Mouse (Mus musculus): ENCODE measurements around the gene Esrra. TPM values are rescaled to one million over a fixed set of nuclear protein-coding genes. Genes with fewer than 3 reads are reported as not detected.

The Esrra gene
- polyA plus RNA-seq, 1 experiment from 2014 or later: 9.9 TPM

DNA sequence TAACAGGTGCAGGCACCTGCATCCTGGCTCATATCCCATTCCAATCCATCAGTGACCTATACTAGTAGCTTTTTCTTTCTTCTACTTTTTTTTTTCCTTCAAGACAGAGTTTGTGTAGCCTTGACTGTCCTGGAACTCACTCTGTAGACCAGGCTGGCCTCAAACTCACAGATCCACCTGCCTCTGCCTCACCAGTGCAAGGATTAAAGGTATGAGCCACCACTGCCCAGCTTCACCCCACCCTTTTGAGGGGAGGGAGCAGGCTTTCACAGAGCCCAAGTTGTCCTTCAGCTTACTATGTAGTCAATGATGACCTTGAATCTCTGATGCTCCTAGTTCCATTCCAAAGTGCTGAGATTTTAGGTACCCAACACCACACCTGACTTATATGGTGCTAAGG lies 2.2 kb downstream of the Esrra start:
- no peak overlapping the region for H3K9ac ChIP-seq (ENCODE audit: low read length)
- H3K4me1 ChIP-seq (replicated peaks; ENCODE audit: control insufficient read depth, insufficient read depth, low read length): peaks cover 13% of the 10 kb centered on the region
- H3K27ac ChIP-seq (ENCODE audit: low read depth): peak overlapping the region; percentile 22; the same call in 1 of the 2 replicates
- H3K27me3 ChIP-seq (replicated peaks; ENCODE audit: control insufficient read depth, insufficient read depth, low read length): peaks cover 15% of the 10 kb centered on the region
- DNase-seq (ENCODE audit: low spot score) (no peak), ATAC-seq (replicated peaks; ENCODE audit: low FRiP score, low TSS enrichment, low read depth) (no peak)
- peaks cover 5% of the 10 kb centered on the region for H3K36me3 ChIP-seq (ENCODE audit: control insufficient read depth, insufficient read depth, low read length)
- no peaks in the 10 kb centered on the region for H3K9me3 ChIP-seq (ENCODE audit: control insufficient read depth, low read length)
- H3K4me2 ChIP-seq (ENCODE audit: low read length): peak overlapping the region; percentile 87; the same call in 1 of the 2 replicates
- no peak overlapping the region for H3K4me3 ChIP-seq (ENCODE audit: low read depth, low read length)

DNA sequence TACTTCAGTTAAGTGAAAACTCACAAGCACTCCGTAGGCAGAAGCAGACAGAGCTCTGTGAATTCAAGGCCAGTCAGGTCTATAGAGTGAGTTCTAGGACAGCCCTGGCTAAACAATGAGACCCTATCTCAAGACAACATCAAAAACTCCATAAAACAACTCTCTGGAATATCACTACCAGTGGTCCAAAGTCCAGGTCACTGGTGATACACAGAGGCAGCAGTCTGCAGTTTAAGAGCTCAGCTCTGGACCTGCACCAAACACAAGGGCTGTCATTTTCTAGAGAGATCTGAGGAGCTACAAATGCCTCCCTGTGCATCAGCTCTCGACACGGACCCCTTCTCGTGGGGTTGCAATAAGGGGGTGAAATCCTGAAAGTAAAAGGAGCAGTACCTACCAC lies 3.3 kb downstream of the Esrra start:
- 82% methylated on average over 4 of the region's 4 CpGs for WGBS
- peaks cover 5% of the 10 kb centered on the region for H3K27me3 ChIP-seq (replicated peaks; ENCODE audit: control insufficient read depth, insufficient read depth, low read length)
- peaks cover 13% of the 10 kb centered on the region for H3K4me1 ChIP-seq (replicated peaks; ENCODE audit: control insufficient read depth, insufficient read depth, low read length)
- ATAC-seq (replicated peaks; ENCODE audit: low FRiP score, low TSS enrichment, low read depth): no peak
- peaks cover 10% of the 10 kb centered on the region for H3K36me3 ChIP-seq (ENCODE audit: control insufficient read depth, insufficient read depth, low read length)
- H3K4me2 ChIP-seq (ENCODE audit: low read length): no peak overlapping the region
- no peak overlapping the region for H3K4me3 ChIP-seq (ENCODE audit: low read depth, low read length)
- H3K27ac ChIP-seq (ENCODE audit: low read depth): no peak overlapping the region
- H3K9me3 ChIP-seq (ENCODE audit: control insufficient read depth, low read length): no peaks in the 10 kb centered on the region
- no peak for DNase-seq (ENCODE audit: low spot score)
- H3K9ac ChIP-seq (ENCODE audit: low read length): no peak overlapping the region

DNA sequence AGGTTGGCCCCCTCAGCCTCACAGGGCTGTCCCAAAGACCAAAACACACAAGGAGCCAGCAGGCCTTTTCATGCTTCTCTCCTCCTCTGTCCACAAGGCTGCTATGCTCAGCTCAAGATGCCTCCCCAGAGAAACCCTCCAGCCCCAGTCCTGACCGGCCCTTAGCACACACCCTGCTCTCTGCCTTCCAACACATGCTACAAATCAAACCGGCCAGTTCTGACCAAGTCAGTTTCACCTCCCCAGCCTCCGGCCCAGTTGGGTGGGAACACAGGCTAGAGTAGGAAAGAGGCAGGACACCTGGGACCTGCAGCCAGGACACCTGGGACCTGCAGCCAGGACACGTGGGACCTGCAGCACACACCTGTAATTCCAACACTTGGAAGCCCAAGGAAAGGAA lies 5.1 kb downstream of the Esrra start:
- Histone ChIP-seq H3K36me3 (ENCODE audit: control insufficient read depth, insufficient read depth, low read length) (peaks cover 28% of the 10 kb centered on the region), H3K9me3 (ENCODE audit: control insufficient read depth, low read length) (no peaks in the 10 kb centered on the region), H3K27me3 (replicated peaks; ENCODE audit: control insufficient read depth, insufficient read depth, low read length) (no peaks in the 10 kb centered on the region), H3K9ac (ENCODE audit: low read length) (no peak overlapping the region), H3K4me1 (replicated peaks; ENCODE audit: control insufficient read depth, insufficient read depth, low read length) (peaks cover 13% of the 10 kb centered on the region), H3K4me2 (ENCODE audit: low read length) (no peak overlapping the region), H3K27ac (ENCODE audit: low read depth) (no peak overlapping the region), H3K4me3 (ENCODE audit: low read depth, low read length) (no peak overlapping the region)
- DNase-seq (ENCODE audit: low spot score) (no peak), ATAC-seq (replicated peaks; ENCODE audit: low FRiP score, low TSS enrichment, low read depth) (no peak)
- WGBS: 78% methylated on average over 4 of the region's 4 CpGs

DNA sequence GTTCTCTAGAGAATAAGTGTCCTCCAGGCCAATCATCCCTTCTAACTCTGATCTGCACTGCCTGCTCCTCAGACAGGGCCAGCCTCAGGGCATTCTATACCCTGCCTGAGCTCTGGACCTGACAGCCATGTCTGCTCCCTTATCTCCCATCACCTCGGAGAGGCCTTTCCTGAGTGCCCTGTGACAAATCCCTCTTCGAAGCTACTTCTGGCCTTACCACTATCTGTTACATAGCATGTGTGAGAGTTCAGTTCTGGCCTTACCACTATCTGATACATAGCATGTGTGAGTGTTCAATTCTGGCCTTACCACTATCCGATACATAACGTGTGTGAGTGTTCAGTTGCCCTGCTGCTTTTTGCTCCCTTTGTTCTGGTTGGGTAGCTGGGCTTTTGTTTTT lies 6.3 kb downstream of the Esrra start:
- Histone ChIP-seq H3K9ac (ENCODE audit: low read length) (no peak overlapping the region), H3K4me1 (replicated peaks; ENCODE audit: control insufficient read depth, insufficient read depth, low read length) (peaks cover 13% of the 10 kb centered on the region), H3K27ac (ENCODE audit: low read depth) (no peak overlapping the region), H3K9me3 (ENCODE audit: control insufficient read depth, low read length) (no peaks in the 10 kb centered on the region), H3K36me3 (ENCODE audit: control insufficient read depth, insufficient read depth, low read length) (peaks cover 34% of the 10 kb centered on the region), H3K27me3 (replicated peaks; ENCODE audit: control insufficient read depth, insufficient read depth, low read length) (no peaks in the 10 kb centered on the region), H3K4me3 (ENCODE audit: low read depth, low read length) (no peak overlapping the region), H3K4me2 (ENCODE audit: low read length) (no peak overlapping the region)
- no peak for ATAC-seq (replicated peaks; ENCODE audit: low FRiP score, low TSS enrichment, low read depth)
- no peak for DNase-seq (ENCODE audit: low spot score)
- 77% methylated on average over 4 of the region's 4 CpGs for WGBS

DNA sequence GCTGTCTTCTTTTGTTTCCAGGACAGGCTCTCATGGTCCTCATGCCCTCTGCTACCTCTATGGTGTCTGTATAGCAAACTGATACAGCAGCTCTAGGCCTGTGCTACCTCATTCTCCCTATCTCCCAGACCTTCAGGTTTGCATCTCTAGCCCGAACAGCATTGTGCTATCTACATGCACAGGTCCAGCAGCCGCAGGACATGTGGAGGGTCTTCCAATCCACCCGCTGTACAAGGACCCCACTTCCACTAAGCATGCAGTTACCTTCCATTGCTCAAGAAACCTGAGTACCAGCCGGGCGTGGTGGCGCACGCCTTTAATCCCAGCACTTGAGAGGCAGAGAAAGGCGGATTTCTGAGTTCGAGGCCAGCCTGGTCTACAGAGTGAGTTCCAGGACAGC lies 7.1 kb downstream of the Esrra start:
- Histone ChIP-seq H3K27me3 (replicated peaks; ENCODE audit: control insufficient read depth, insufficient read depth, low read length) (no peaks in the 10 kb centered on the region), H3K36me3 (ENCODE audit: control insufficient read depth, insufficient read depth, low read length) (peaks cover 34% of the 10 kb centered on the region), H3K27ac (ENCODE audit: low read depth) (no peak overlapping the region), H3K4me3 (ENCODE audit: low read depth, low read length) (no peak overlapping the region), H3K4me2 (ENCODE audit: low read length) (no peak overlapping the region), H3K9ac (ENCODE audit: low read length) (no peak overlapping the region), H3K4me1 (replicated peaks; ENCODE audit: control insufficient read depth, insufficient read depth, low read length) (peaks cover 6% of the 10 kb centered on the region), H3K9me3 (ENCODE audit: control insufficient read depth, low read length) (no peaks in the 10 kb centered on the region)
- ATAC-seq (replicated peaks; ENCODE audit: low FRiP score, low TSS enrichment, low read depth) (no peak), DNase-seq (ENCODE audit: low spot score) (no peak)
- WGBS: 94% methylated on average over 9 of the region's 9 CpGs

DNA sequence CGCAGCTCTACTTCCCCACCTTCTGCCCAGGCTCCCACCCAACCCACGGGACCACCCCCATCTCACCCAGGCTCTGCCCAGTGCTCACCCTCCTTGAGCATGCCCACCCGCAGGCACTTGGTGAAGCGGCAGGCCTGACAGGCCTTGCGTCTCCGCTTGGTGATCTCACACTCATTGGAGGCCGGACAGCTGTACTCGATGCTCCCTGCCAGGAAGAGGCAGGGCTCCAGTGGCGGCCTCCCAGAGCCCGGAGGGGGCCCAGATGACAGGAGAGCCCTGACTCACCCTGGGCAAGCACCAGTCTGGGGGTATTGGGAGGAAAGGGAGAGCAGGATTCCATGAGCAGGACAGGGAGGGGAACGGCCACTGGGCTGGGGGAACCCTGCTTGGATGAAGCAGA lies 7.6 kb downstream of the Esrra start:
- DNase-seq (ENCODE audit: low spot score) (peak; percentile 45), ATAC-seq (replicated peaks; ENCODE audit: low FRiP score, low TSS enrichment, low read depth) (no peak)
- H3K9ac ChIP-seq (ENCODE audit: low read length): no peak overlapping the region
- H3K4me1 ChIP-seq (replicated peaks; ENCODE audit: control insufficient read depth, insufficient read depth, low read length): peaks cover 6% of the 10 kb centered on the region
- H3K36me3 ChIP-seq (ENCODE audit: control insufficient read depth, insufficient read depth, low read length): peaks cover 34% of the 10 kb centered on the region
- no peak overlapping the region for H3K4me3 ChIP-seq (ENCODE audit: low read depth, low read length)
- no peaks in the 10 kb centered on the region for H3K27me3 ChIP-seq (replicated peaks; ENCODE audit: control insufficient read depth, insufficient read depth, low read length)
- no peak overlapping the region for H3K4me2 ChIP-seq (ENCODE audit: low read length)
- H3K27ac ChIP-seq (ENCODE audit: low read depth): no peak overlapping the region
- H3K9me3 ChIP-seq (ENCODE audit: control insufficient read depth, low read length): no peaks in the 10 kb centered on the region
- WGBS: 79% methylated on average over 11 of the region's 11 CpGs

DNA sequence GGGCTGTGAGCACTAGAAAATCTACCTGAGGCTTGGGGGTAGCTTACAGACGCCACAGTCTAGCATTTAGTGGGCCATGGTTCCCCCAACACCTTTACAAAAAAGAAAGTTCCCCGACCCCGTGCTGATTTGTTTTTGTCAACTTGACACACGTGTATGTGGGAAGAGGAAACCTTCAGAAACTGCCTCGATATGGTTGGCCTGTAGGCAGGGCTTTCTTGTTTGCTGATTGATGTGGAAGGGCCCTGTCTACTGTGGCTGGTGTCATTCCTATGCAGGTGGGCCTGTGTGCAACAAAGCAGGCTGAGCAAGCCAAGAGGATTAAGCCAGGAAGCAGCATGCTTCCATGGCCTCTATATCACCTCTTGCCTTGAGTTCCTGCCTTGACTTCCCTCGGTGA lies 8.6 kb downstream of the Esrra start:
- ATAC-seq (replicated peaks; ENCODE audit: low FRiP score, low TSS enrichment, low read depth) (no peak), DNase-seq (ENCODE audit: low spot score) (no peak)
- no peak overlapping the region for H3K4me2 ChIP-seq (ENCODE audit: low read length)
- H3K36me3 ChIP-seq (ENCODE audit: control insufficient read depth, insufficient read depth, low read length): peaks cover 29% of the 10 kb centered on the region
- peaks cover 16% of the 10 kb centered on the region for H3K4me1 ChIP-seq (replicated peaks; ENCODE audit: control insufficient read depth, insufficient read depth, low read length)
- H3K4me3 ChIP-seq (ENCODE audit: low read depth, low read length): no peak overlapping the region
- no peaks in the 10 kb centered on the region for H3K27me3 ChIP-seq (replicated peaks; ENCODE audit: control insufficient read depth, insufficient read depth, low read length)
- no peaks in the 10 kb centered on the region for H3K9me3 ChIP-seq (ENCODE audit: control insufficient read depth, low read length)
- 85% methylated on average over 6 of the region's 6 CpGs for WGBS
- H3K27ac ChIP-seq (ENCODE audit: low read depth): no peak overlapping the region
- H3K9ac ChIP-seq (ENCODE audit: low read length): no peak overlapping the region

DNA sequence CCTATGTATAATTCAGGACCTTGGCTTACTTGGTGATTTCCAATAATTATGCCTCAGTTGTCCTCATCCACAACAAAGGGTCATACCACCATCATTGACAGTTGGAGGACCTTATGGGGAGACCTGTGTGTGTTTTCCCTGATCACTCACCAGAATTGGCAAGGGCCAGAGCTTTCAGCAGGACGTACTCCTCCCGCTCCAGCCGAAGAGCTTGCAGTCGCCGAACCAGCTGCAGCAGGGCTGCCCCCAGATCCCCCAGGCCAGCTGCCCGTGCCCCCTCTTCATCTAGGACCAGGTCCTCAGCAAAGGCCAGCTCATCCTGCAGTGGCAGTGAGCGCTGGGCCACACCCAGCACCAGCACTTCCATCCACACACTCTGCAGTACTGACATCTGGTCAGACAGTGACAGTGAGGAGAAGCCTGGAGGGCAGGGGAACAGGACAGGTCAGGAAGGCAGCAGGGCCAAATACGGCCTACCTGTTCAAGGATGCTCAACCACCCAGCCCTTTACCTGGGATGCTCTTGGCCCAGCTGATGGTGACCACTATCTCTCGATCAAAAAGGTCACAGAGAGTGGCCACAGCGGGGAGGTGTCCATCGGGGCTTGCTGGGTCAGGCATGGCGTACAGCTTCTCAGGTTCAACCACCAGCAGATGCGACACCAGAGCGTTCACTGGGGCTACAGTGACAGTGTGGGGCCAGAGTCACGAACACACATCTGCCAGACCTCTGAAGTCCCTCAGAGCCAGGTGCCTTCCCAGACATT lies 9.2 kb downstream of the Esrra start:
- Histone ChIP-seq H3K4me3 (ENCODE audit: low read depth, low read length) (no peak overlapping the region), H3K27ac (ENCODE audit: low read depth) (no peak overlapping the region), H3K9me3 (ENCODE audit: control insufficient read depth, low read length) (no peaks in the 10 kb centered on the region), H3K9ac (ENCODE audit: low read length) (no peak overlapping the region), H3K36me3 (ENCODE audit: control insufficient read depth, insufficient read depth, low read length) (peaks cover 29% of the 10 kb centered on the region), H3K4me1 (replicated peaks; ENCODE audit: control insufficient read depth, insufficient read depth, low read length) (peaks cover 18% of the 10 kb centered on the region), H3K27me3 (replicated peaks; ENCODE audit: control insufficient read depth, insufficient read depth, low read length) (no peaks in the 10 kb centered on the region), H3K4me2 (ENCODE audit: low read length) (no peak overlapping the region)
- 93% methylated on average over 15 of the region's 15 CpGs for WGBS
- DNase-seq (ENCODE audit: low spot score) (no peak), ATAC-seq (replicated peaks; ENCODE audit: low FRiP score, low TSS enrichment, low read depth) (no peak)

Measured in intestine, embryonic 14.5 days (tissue).